Mouse (Mus musculus): ENCODE measurements around the gene Usp43.
A peak's percentile ranks its signal among the peaks of the same experiment; 100 is the strongest.

Usp43 gene

GRCm38 (mm10) chr11:67903756-67904155 is 18.2 kb downstream of the Usp43 start:
- no peak for DNase-seq (ENCODE audit: low spot score in 2 of 2)

- DNase-seq (ENCODE audit: low spot score in 2 of 2), result peak; percentile 34 to 62
Observed at GRCm38 (mm10) chr11:67897064-67897560, 24.8 kb downstream of the Usp43 start.

GRCm38 (mm10) chr11:67895641-67896040 is 26.3 kb downstream of the Usp43 start:
- no peak for DNase-seq (ENCODE audit: low spot score in 2 of 2)

GRCm38 (mm10) chr11:67888521-67888920 is 33.4 kb downstream of the Usp43 start:
- no peak for DNase-seq (ENCODE audit: low spot score in 2 of 2)

GRCm38 (mm10) chr11:67885921-67886320 is 36.0 kb downstream of the Usp43 start:
- no peak for DNase-seq (ENCODE audit: low spot score in 2 of 2)

GRCm38 (mm10) chr11:67865521-67866197 is 56.3 kb downstream of the Usp43 start:
- DNase-seq (ENCODE audit: low spot score in 2 of 2), result no peak

GRCm38 (mm10) chr11:67865100-67865499 is 56.9 kb downstream of the Usp43 start:
- DNase-seq (ENCODE audit: low spot score in 2 of 2), result no peak

- no peak for DNase-seq (ENCODE audit: low spot score in 2 of 2)
Observed at GRCm38 (mm10) chr11:67861399-67861838, 60.5 kb downstream of the Usp43 start.

- DNase-seq (ENCODE audit: low spot score in 2 of 2), result no peak
Observed at GRCm38 (mm10) chr11:67860743-67861398, 61.1 kb downstream of the Usp43 start.

- no peak for DNase-seq (ENCODE audit: low spot score in 2 of 2)
Observed at GRCm38 (mm10) chr11:67858518-67858917, 63.4 kb downstream of the Usp43 start.

- DNase-seq (ENCODE audit: low spot score in 2 of 2), result peak in 1 of 2 experiments; percentile 46
Observed at GRCm38 (mm10) chr11:67855035-67855434, 66.9 kb downstream of the Usp43 start.

GRCm38 (mm10) chr11:67853996-67854395 is 68.0 kb downstream of the Usp43 start:
- DNase-seq (ENCODE audit: low spot score in 2 of 2), result no peak

- DNase-seq (ENCODE audit: low spot score in 2 of 2), result no peak
Observed at GRCm38 (mm10) chr11:67851770-67852169, 70.2 kb downstream of the Usp43 start.

GRCm38 (mm10) chr11:67845193-67845592 is 76.8 kb downstream of the Usp43 start:
- no peak for DNase-seq (ENCODE audit: low spot score in 2 of 2)

- no peak for DNase-seq (ENCODE audit: low spot score in 2 of 2)
Observed at GRCm38 (mm10) chr11:67839810-67840209, 82.1 kb downstream of the Usp43 start.

GRCm38 (mm10) chr11:67835408-67836078 is 86.4 kb downstream of the Usp43 start:
- no peak for DNase-seq (ENCODE audit: low spot score in 2 of 2)

GRCm38 (mm10) chr11:67831820-67832219 is 90.1 kb downstream of the Usp43 start:
- no peak for DNase-seq (ENCODE audit: low spot score in 2 of 2)

GRCm38 (mm10) chr11:67829530-67829929 is 92.4 kb downstream of the Usp43 start:
- DNase-seq (ENCODE audit: low spot score in 2 of 2), result no peak

- DNase-seq (ENCODE audit: low spot score in 2 of 2), result no peak
Observed at GRCm38 (mm10) chr11:67828360-67829059, 93.4 kb downstream of the Usp43 start.

- DNase-seq (ENCODE audit: low spot score in 2 of 2), result no peak
Observed at GRCm38 (mm10) chr11:67821560-67821959, 100.4 kb downstream of the Usp43 start.

- DNase-seq (ENCODE audit: low spot score in 2 of 2), result peak in 1 of 2 experiments; percentile 30
Observed at GRCm38 (mm10) chr11:67820221-67820620, 101.7 kb downstream of the Usp43 start.

GRCm38 (mm10) chr11:67819604-67820003 is 102.3 kb downstream of the Usp43 start:
- DNase-seq (ENCODE audit: low spot score in 2 of 2), result no peak

Data from spleen, postnatal 10 days (tissue).